Mouse (Mus musculus) liver, adult 2 months (tissue): ENCODE measurements around the gene Egf. TPM values are rescaled to one million over a fixed set of nuclear protein-coding genes. Genes with fewer than 3 reads are reported as not detected.
A peak's percentile ranks its signal among the peaks of the same experiment; 100 is the strongest.

Experiments used
- DNase-seq: peaks from one replicate; pipeline ENCODE4 v3.0.0-alpha.2; 2011; ENCODE audit warnings: low read depth, low spot score; ENCODE audit errors: extremely low read depth
- H3K27ac ChIP-seq: fragments of 200-500 bp; replicated peaks from 2 replicates; pipeline ENCODE4 v1.5.1; 2012; ENCODE audit warnings: low read depth, mild to moderate bottlenecking, control low read depth, inconsistent platforms, low read length; ENCODE audit not compliant: insufficient read depth
- H3K27me3 ChIP-seq: fragments of 200-500 bp; 2 replicates; pipeline ENCODE4 v1.6.1; 2012; ENCODE audit warnings: mild to moderate bottlenecking, moderate library complexity, low read length, inconsistent platforms; ENCODE audit not compliant: control insufficient read depth, insufficient read depth
- H3K36me3 ChIP-seq: fragments of 200-500 bp; 2 replicates; pipeline ENCODE4 v1.6.1; 2012; ENCODE audit warnings: low read length, inconsistent platforms; ENCODE audit not compliant: control insufficient read depth, insufficient read depth
- H3K4me1 ChIP-seq: fragments of 200-500 bp; 2 replicates; pipeline ENCODE4 v1.6.1; 2011; ENCODE audit warnings: low read length; ENCODE audit not compliant: control insufficient read depth, insufficient read depth
- H3K4me3 ChIP-seq: fragments of 200-500 bp; 2 replicates; pipeline ENCODE4 v1.5.1; 2011; ENCODE audit warnings: low read depth, mild to moderate bottlenecking, control low read depth, low read length, moderate library complexity; ENCODE audit not compliant: insufficient read depth
- H3K79me2 ChIP-seq: fragments of 200-500 bp; 2 replicates; pipeline ENCODE4 v1.6.1; 2012; ENCODE audit warnings: inconsistent platforms, mild to moderate bottlenecking, low read length, moderate library complexity; ENCODE audit not compliant: control insufficient read depth, insufficient read depth
- H3K9ac ChIP-seq: fragments of 200-500 bp; 2 replicates; pipeline ENCODE4 v1.6.1; 2012; ENCODE audit warnings: low read depth, mild to moderate bottlenecking, control low read depth, inconsistent platforms, low read length
- CTCF ChIP-seq: fragments of 200-500 bp; IDR thresholded peaks from 2 replicates; pipeline ENCODE4 v1.5.1; 2011; ENCODE audit warnings: low read depth, low read length, control low read depth
- POLR2A ChIP-seq: fragments of 200-500 bp; IDR thresholded peaks from 2 replicates; pipeline ENCODE4 v1.6.1; 2011; ENCODE audit warnings: low read length, control low read depth; ENCODE audit not compliant: insufficient read depth; ENCODE audit errors: extremely low read depth
- WGBS: fragments of 180-500 bp; shearing (Covaris S2); methylation state at CpG from one replicate; pipeline ENCODE4 v1.1.7; 2018; 5-methylcytosine and 5-hydroxymethylcytosine counted together
- polyA plus RNA-seq: library from polyadenylated mRNA; depleted of rRNA; stranded (reverse); fragments of >200 nt; gene quantifications from 2 replicates; pipeline ENCODE4 v1.2.3, GENCODE M21; 2012
- total RNA-seq: library from RNA; depleted of rRNA; stranded (reverse); fragments of >200 nt; gene quantifications from 2 replicates; pipeline ENCODE4 v1.2.3, GENCODE M21; 2014

Gene Egf
- total and polyA plus RNA-seq, 2 experiments = 0.28 to 0.83 TPM

GRCm38 (mm10) chr3:129687429-129687828 is 67.7 kb downstream of the Egf start:
- Histone ChIP-seq H3K27me3 (no peaks in the 10 kb centered on the region), H3K36me3 (no peaks in the 10 kb centered on the region), H3K4me1 (peaks cover under 1% of the 10 kb centered on the region), H3K27ac (no peak overlapping the region), H3K79me2 (no peaks in the 10 kb centered on the region), H3K9ac (no peak overlapping the region), H3K4me3 (no peak overlapping the region)
- TF ChIP-seq CTCF (no peak), POLR2A (no peak)
- DNase-seq = no peak
- 77% methylated on average over 5 of the region's 5 CpGs for WGBS

- no peak overlapping the region for H3K4me3 ChIP-seq
- no peak overlapping the region for H3K27ac ChIP-seq
- H3K4me1 ChIP-seq = peaks cover 6% of the 10 kb centered on the region
- DNase-seq = peak; percentile 55
- TF ChIP-seq CTCF = peak; percentile 43; the same call in 1 of the 2 replicates
- no peak for TF ChIP-seq POLR2A
- no peaks in the 10 kb centered on the region for H3K27me3 ChIP-seq
- no peaks in the 10 kb centered on the region for H3K79me2 ChIP-seq
- H3K9ac ChIP-seq = no peak overlapping the region
- H3K36me3 ChIP-seq = no peaks in the 10 kb centered on the region
- 63% methylated on average over 8 of the region's 8 CpGs for WGBS
These were observed 68.3 kb downstream of the Egf start for GRCm38 (mm10) chr3:129686698-129687333.

- Histone ChIP-seq H3K4me1 (peaks cover 6% of the 10 kb centered on the region), H3K27me3 (no peaks in the 10 kb centered on the region), H3K36me3 (no peaks in the 10 kb centered on the region), H3K4me3 (no peak overlapping the region), H3K9ac (no peak overlapping the region), H3K27ac (no peak overlapping the region), H3K79me2 (no peaks in the 10 kb centered on the region)
- DNase-seq = no peak
- TF ChIP-seq CTCF = no peak
- TF ChIP-seq POLR2A = no peak
- 89% methylated on average over 12 of the region's 12 CpGs for WGBS
These were observed 68.9 kb downstream of the Egf start for GRCm38 (mm10) chr3:129686196-129686595.

GRCm38 (mm10) chr3:129683060-129683679 is 71.9 kb downstream of the Egf start:
- Histone ChIP-seq H3K27ac (no peak overlapping the region), H3K4me1 (peaks cover 6% of the 10 kb centered on the region), H3K9ac (no peak overlapping the region), H3K79me2 (no peaks in the 10 kb centered on the region), H3K27me3 (no peaks in the 10 kb centered on the region), H3K4me3 (no peak overlapping the region), H3K36me3 (no peaks in the 10 kb centered on the region)
- TF ChIP-seq CTCF = peak; percentile 28; the same call in 1 of the 2 replicates
- no peak for TF ChIP-seq POLR2A
- WGBS = 79% methylated on average over 10 of the region's 10 CpGs
- DNase-seq = no peak

GRCm38 (mm10) chr3:129682389-129682788 is 72.7 kb downstream of the Egf start:
- Histone ChIP-seq H3K4me3 (no peak overlapping the region), H3K9ac (no peak overlapping the region; the same call in 1 of the 2 replicates), H3K27me3 (no peaks in the 10 kb centered on the region), H3K79me2 (no peaks in the 10 kb centered on the region), H3K4me1 (peaks cover 6% of the 10 kb centered on the region), H3K36me3 (no peaks in the 10 kb centered on the region), H3K27ac (no peak overlapping the region)
- DNase-seq = no peak
- 86% methylated on average over 10 of the region's 10 CpGs for WGBS
- TF ChIP-seq CTCF = no peak
- no peak for TF ChIP-seq POLR2A

GRCm38 (mm10) chr3:129681841-129682240 is 73.3 kb downstream of the Egf start:
- Histone ChIP-seq H3K79me2 (no peaks in the 10 kb centered on the region), H3K27me3 (no peaks in the 10 kb centered on the region), H3K36me3 (no peaks in the 10 kb centered on the region), H3K9ac (no peak overlapping the region), H3K4me3 (no peak overlapping the region), H3K4me1 (peaks cover 6% of the 10 kb centered on the region), H3K27ac (no peak overlapping the region)
- WGBS = 28% methylated on average over 4 of the region's 4 CpGs
- TF ChIP-seq POLR2A (no peak), CTCF (no peak)
- DNase-seq = peak; percentile 88
